Mouse (Mus musculus): ENCODE results near the gene Ptpro.

DNA sequence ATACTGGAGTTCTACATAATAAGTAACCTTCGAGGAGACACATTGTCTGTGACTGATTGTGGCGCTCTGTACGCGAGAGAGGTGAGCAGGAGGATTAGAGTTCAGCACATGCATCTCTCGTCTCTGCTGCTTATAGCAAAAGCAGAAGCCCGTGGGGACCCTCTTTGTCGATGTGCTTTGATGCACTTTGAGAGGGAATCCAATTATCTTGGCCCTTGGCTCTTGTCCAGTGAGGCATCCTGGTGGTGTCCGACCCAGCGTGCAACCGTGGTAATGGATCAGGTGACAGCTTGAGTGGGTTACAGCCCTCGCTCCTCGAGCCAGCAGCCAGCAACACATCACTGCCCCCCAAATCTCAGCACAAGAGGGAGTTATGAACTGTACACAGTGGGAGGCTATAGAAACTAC is 25.5 kb downstream of the Ptpro start:
- no peak for TF ChIP-seq POLR2A (IDR thresholded peaks at IDR 0.05; ENCODE audit: extremely low read depth, insufficient read depth, low read length)
- no peak for TF ChIP-seq CTCF (IDR thresholded peaks at IDR 0.05; ENCODE audit: low read depth, low read length)

Measured in liver, adult 2 months (tissue).